Mouse (Mus musculus): ENCODE results near the gene Limd1. TPM values are rescaled to one million over a fixed set of nuclear protein-coding genes. Genes with fewer than 3 reads are reported as not detected.

Gene Limd1
- polyA plus RNA-seq, 1 experiment from 2014 or later = 51.5 TPM

DNA sequence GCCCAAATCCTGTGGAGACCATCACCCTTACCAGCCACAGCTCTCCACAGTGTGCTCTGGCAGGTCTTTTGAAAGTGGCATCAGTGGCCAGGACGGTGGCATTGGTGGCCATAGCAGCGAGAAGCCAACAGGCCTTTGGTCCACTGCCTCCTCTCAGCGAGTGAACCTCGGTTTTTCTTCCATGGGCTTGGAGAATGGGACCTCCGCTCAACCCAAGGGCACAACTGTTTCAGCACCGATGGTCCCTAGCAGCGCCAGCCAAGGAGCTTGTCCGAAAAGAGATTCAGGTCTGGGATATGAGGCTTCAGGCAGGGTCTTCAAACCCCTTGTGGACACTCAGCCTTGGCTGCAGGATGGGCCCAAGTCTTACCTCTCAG, 1.4 kb downstream of the Limd1 start:
- ATAC-seq = no peak
- no peaks in the 10 kb centered on the region for H3K9me3 ChIP-seq (ENCODE audit: control insufficient read depth, low read length)
- H3K36me3 ChIP-seq (ENCODE audit: control insufficient read depth, insufficient read depth, low read length) = 0 out of 2 replicates have a peak, but pooled peaks cover 3% of the 10 kb centered on the region
- no peaks in the 10 kb centered on the region for H3K27me3 ChIP-seq (replicated peaks; ENCODE audit: control insufficient read depth, insufficient read depth, low read length)
- H3K4me1 ChIP-seq (ENCODE audit: control insufficient read depth, insufficient read depth, low read length) = peaks cover 52% of the 10 kb centered on the region
- H3K4me3 ChIP-seq (ENCODE audit: low read length) = peak overlapping the region; percentile 75
- WGBS = 80% methylated on average over 8 of the region's 8 CpGs
- peak overlapping the region; percentile 94 for H3K4me2 ChIP-seq (ENCODE audit: low read depth, low read length)
- peak overlapping the region; percentile 72 for H3K9ac ChIP-seq (ENCODE audit: low read depth, low read length)
- H3K27ac ChIP-seq (ENCODE audit: low read length) = no peak overlapping the region

DNA sequence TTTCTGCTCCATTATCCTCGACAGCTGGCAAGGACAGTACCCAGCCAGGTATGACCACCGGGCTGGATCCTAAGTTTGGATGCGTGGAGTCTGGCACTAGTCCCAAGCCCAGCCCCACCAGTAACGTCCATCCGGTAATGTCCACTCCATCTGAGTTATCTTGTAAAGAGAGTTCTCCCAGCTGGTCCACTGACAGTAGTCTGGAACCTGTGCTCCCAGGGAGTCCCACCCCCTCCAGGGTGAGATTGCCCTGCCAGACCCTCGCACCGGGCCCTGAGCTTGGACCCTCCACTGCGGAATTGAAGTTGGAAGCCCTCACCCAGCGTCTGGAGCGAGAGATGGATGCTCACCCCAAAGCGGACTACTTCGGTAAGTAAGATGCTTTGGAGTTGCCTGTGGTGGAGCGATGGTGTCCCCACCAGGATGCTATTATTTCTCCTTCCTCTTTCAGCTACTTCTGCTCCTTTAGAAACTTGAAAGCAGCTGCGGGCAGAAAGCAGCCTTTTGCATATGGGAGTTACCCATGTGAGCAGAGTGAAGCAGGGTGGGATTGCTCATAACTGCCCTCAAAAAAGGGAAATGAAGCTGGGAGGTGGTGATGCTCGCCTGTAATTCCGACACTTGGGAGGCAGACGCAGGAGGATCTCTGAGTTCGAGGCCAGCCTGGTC, 1.9 kb downstream of the Limd1 start:
- H3K9ac ChIP-seq (ENCODE audit: low read depth, low read length) = peak overlapping the region; percentile 72
- ATAC-seq = no peak
- 57% methylated on average over 18 of the region's 18 CpGs for WGBS

DNA sequence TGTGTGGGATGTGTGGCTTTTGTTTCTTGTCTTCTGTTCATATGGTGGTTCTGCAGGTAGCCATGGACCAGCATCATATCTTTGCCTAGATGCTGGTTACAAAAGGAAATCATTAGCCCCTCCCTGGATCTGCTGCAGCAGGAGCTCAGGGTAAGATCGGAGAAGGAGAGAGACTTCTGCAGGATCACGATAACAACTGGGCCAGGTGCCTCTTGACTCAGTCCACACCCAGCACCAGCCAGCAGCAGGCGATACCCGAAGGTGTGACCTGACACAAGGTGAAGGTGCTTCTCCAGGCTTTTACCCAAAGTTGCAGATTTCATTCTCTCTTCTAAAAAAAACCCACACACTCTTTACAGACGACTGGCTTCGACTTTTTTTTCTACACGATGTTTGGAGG, 2.6 kb downstream of the Limd1 start:
- Histone ChIP-seq H3K27me3 (replicated peaks; ENCODE audit: control insufficient read depth, insufficient read depth, low read length) (no peaks in the 10 kb centered on the region), H3K27ac (ENCODE audit: low read length) (no peak overlapping the region), H3K4me3 (ENCODE audit: low read length) (peak overlapping the region; percentile 75), H3K9me3 (ENCODE audit: control insufficient read depth, low read length) (no peaks in the 10 kb centered on the region), H3K4me2 (ENCODE audit: low read depth, low read length) (peak overlapping the region; percentile 94), H3K9ac (ENCODE audit: low read depth, low read length) (peak overlapping the region; percentile 72), H3K4me1 (ENCODE audit: control insufficient read depth, insufficient read depth, low read length) (peaks cover 56% of the 10 kb centered on the region), H3K36me3 (ENCODE audit: control insufficient read depth, insufficient read depth, low read length) (0 out of 2 replicates have a peak, but pooled peaks cover 7% of the 10 kb centered on the region)
- no peak for ATAC-seq
- WGBS = 37% methylated on average over 7 of the region's 7 CpGs

More for the DNA sequence above, 1.9 kb downstream of the Limd1 start:
- H3K4me1 ChIP-seq (ENCODE audit: control insufficient read depth, insufficient read depth, low read length) = peaks cover 52% of the 10 kb centered on the region
- H3K27ac ChIP-seq (ENCODE audit: low read length) = no peak overlapping the region
- no peaks in the 10 kb centered on the region for H3K9me3 ChIP-seq (ENCODE audit: control insufficient read depth, low read length)
- peak overlapping the region; percentile 94 for H3K4me2 ChIP-seq (ENCODE audit: low read depth, low read length)
- H3K27me3 ChIP-seq (replicated peaks; ENCODE audit: control insufficient read depth, insufficient read depth, low read length) = no peaks in the 10 kb centered on the region
- H3K36me3 ChIP-seq (ENCODE audit: control insufficient read depth, insufficient read depth, low read length) = 0 out of 2 replicates have a peak, but pooled peaks cover 3% of the 10 kb centered on the region
- H3K4me3 ChIP-seq (ENCODE audit: low read length) = peak overlapping the region; percentile 75

DNA sequence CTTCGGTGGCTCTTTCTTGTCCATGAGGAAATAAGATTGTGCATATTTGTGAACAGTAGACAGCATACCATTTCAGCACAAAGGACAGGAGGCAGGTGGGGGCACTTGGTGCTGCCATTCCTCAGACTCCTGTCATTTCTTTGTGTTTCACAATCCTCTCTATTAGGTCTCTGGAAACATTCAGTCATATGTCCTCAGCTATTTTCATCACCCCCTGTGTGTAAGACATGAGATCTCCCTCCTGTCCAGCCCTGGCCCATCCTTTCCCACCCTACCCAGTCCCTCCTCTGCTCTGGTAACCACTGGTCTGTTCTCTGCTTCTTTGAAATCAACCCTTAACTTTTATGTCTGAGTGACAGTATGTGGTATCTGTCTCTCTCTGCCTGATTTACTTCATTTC, 5.1 kb downstream of the Limd1 start:
- no peak overlapping the region for H3K4me2 ChIP-seq (ENCODE audit: low read depth, low read length)
- peaks cover 62% of the 10 kb centered on the region for H3K4me1 ChIP-seq (ENCODE audit: control insufficient read depth, insufficient read depth, low read length)
- no peak overlapping the region for H3K4me3 ChIP-seq (ENCODE audit: low read length)
- ATAC-seq = no peak
- no peaks in the 10 kb centered on the region for H3K9me3 ChIP-seq (ENCODE audit: control insufficient read depth, low read length)
- peaks cover 9% of the 10 kb centered on the region; the same call in 1 of the 2 replicates for H3K36me3 ChIP-seq (ENCODE audit: control insufficient read depth, insufficient read depth, low read length)
- H3K9ac ChIP-seq (ENCODE audit: low read depth, low read length) = no peak overlapping the region
- H3K27ac ChIP-seq (ENCODE audit: low read length) = no peak overlapping the region
- WGBS = 87% methylated on average over 1 of the region's 1 CpGs
- no peaks in the 10 kb centered on the region for H3K27me3 ChIP-seq (replicated peaks; ENCODE audit: control insufficient read depth, insufficient read depth, low read length)

DNA sequence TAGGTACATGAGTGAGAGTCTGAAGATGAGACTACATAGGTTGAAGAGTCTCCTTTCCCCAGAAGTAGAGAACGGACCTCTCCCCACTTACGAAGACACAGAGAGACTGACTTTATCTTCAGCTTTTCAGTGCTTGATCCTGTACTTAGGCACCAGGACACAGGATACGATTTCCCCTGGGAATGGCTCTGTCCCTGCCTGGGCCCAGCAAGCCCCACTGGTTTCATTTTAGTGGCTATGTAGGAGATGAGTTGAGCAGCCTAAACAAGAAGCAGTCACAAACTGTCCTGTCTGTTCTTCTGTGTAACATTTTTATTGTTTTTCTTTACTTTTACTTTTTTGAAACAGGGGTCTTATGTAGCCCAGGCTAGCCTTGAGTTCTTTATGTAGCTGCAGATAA, 6.3 kb downstream of the Limd1 start:
- 91% methylated on average over 3 of the region's 3 CpGs for WGBS
- no peak overlapping the region for H3K9ac ChIP-seq (ENCODE audit: low read depth, low read length)
- no peaks in the 10 kb centered on the region for H3K9me3 ChIP-seq (ENCODE audit: control insufficient read depth, low read length)
- no peak overlapping the region for H3K4me3 ChIP-seq (ENCODE audit: low read length)
- H3K27ac ChIP-seq (ENCODE audit: low read length) = no peak overlapping the region
- ATAC-seq = no peak
- no peak overlapping the region for H3K4me2 ChIP-seq (ENCODE audit: low read depth, low read length)
- peaks cover 9% of the 10 kb centered on the region; the same call in 1 of the 2 replicates for H3K36me3 ChIP-seq (ENCODE audit: control insufficient read depth, insufficient read depth, low read length)
- no peaks in the 10 kb centered on the region for H3K27me3 ChIP-seq (replicated peaks; ENCODE audit: control insufficient read depth, insufficient read depth, low read length)
- H3K4me1 ChIP-seq (ENCODE audit: control insufficient read depth, insufficient read depth, low read length) = peaks cover 60% of the 10 kb centered on the region

DNA sequence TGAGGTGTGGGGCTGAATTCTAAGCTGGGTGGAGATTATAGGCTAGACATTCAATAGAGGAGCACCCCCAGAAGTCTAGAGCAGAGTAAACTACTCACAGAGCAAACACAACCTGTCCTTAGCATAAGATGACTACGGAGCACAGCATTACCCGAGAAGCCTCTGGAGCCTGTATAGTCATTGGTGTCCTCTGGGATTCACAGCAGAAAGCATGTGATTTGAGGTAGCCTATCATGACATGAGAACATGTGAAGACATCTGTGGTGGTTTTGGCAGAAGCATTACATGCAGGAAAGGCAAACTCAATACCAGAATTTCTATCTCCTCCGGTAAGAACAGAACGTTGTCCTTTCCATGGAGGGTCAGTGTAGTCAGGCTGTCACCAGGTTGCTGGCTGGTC, 7.1 kb downstream of the Limd1 start:
- Histone ChIP-seq H3K9ac (ENCODE audit: low read depth, low read length) (no peak overlapping the region), H3K4me2 (ENCODE audit: low read depth, low read length) (no peak overlapping the region), H3K9me3 (ENCODE audit: control insufficient read depth, low read length) (no peaks in the 10 kb centered on the region), H3K4me1 (ENCODE audit: control insufficient read depth, insufficient read depth, low read length) (peaks cover 60% of the 10 kb centered on the region), H3K27ac (ENCODE audit: low read length) (no peak overlapping the region), H3K4me3 (ENCODE audit: low read length) (no peak overlapping the region), H3K27me3 (replicated peaks; ENCODE audit: control insufficient read depth, insufficient read depth, low read length) (no peaks in the 10 kb centered on the region), H3K36me3 (ENCODE audit: control insufficient read depth, insufficient read depth, low read length) (peaks cover 9% of the 10 kb centered on the region; the same call in 1 of the 2 replicates)
- 84% methylated on average over 4 of the region's 4 CpGs for WGBS
- no peak for ATAC-seq

DNA sequence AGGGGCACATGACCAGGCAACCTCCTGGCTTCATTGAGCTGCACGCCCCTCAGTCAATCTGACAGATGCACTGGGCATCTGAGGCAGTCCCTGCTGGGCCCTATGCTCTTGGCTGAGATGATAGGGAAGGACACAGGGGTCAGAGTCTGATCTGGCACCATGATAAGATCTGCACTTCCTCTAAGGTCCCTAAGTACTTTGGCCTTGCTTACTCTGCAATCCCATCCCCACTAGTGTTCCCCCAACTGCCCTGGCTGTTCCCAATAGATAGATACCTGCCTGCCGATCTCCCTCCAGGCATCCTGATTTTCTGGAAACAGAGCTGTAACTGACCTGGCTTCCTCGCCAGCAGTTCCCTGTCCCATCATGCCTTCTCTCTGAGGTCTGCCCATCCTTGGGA, 8.1 kb downstream of the Limd1 start:
- H3K4me3 ChIP-seq (ENCODE audit: low read length) = no peak overlapping the region
- H3K9ac ChIP-seq (ENCODE audit: low read depth, low read length) = no peak overlapping the region; the same call in 1 of the 2 replicates
- peaks cover 59% of the 10 kb centered on the region for H3K4me1 ChIP-seq (ENCODE audit: control insufficient read depth, insufficient read depth, low read length)
- no peak overlapping the region for H3K4me2 ChIP-seq (ENCODE audit: low read depth, low read length)
- H3K36me3 ChIP-seq (ENCODE audit: control insufficient read depth, insufficient read depth, low read length) = peaks cover 9% of the 10 kb centered on the region; the same call in 1 of the 2 replicates
- no peaks in the 10 kb centered on the region for H3K27me3 ChIP-seq (replicated peaks; ENCODE audit: control insufficient read depth, insufficient read depth, low read length)
- WGBS = 64% methylated on average over 3 of the region's 3 CpGs
- no peak overlapping the region for H3K27ac ChIP-seq (ENCODE audit: low read length)
- peak; percentile 49 for ATAC-seq
- no peaks in the 10 kb centered on the region for H3K9me3 ChIP-seq (ENCODE audit: control insufficient read depth, low read length)

DNA sequence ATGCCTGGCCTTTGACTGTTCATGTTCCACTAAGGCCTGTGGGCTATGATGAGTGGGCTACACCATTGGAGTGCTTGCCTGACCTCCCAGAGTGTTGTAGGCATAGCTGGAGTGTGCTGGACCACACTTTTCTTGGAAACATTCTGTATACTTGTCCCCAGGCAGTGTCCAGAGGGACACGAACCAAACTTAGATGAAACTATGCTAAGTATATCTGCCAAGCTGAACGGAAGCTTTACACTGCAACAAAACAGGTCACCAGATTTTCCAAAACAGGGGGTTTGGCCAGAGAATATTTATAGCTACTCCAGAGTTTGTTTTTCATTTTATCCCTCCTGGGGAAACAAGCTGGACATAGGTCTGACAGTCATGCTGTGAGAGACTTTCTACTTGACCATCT, 10.6 kb downstream of the Limd1 start:
- no peak overlapping the region for H3K27ac ChIP-seq (ENCODE audit: low read length)
- no peaks in the 10 kb centered on the region for H3K9me3 ChIP-seq (ENCODE audit: control insufficient read depth, low read length)
- H3K9ac ChIP-seq (ENCODE audit: low read depth, low read length) = no peak overlapping the region
- peaks cover 8% of the 10 kb centered on the region; the same call in 1 of the 2 replicates for H3K36me3 ChIP-seq (ENCODE audit: control insufficient read depth, insufficient read depth, low read length)
- no peak overlapping the region for H3K4me2 ChIP-seq (ENCODE audit: low read depth, low read length)
- no peak for ATAC-seq
- 72% methylated on average over 2 of the region's 2 CpGs for WGBS
- H3K4me1 ChIP-seq (ENCODE audit: control insufficient read depth, insufficient read depth, low read length) = peaks cover 49% of the 10 kb centered on the region
- no peaks in the 10 kb centered on the region for H3K27me3 ChIP-seq (replicated peaks; ENCODE audit: control insufficient read depth, insufficient read depth, low read length)
- H3K4me3 ChIP-seq (ENCODE audit: low read length) = no peak overlapping the region

DNA sequence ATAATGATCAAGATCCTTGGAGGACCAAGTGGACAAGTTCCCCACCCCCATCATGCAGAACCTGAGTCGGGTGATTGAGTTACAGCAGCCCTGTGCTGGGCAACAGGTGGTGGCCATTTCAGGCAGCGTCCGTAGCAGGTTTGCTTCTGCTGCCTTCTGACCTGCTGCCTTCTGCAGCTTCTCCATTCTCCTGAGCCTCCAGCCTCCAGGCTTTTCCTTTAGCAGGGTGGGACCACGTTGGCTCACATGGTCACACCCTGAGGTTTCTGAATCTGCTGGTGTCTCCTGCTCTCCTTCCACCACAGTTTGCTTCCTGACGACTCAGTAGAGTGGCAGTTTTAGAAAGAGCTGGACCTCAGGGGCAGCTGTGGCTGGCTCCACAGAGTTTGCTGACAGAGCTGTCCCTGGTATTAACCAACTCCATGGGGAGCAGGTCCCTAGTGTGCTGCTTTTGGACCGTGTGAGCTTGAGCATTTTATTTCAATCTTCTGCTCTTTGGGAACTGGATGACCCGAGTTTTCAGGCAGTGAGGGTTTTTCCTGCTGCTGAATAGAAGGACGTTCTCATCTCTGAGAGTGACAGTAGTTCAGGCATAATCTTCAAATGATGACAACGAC, 11.3 kb downstream of the Limd1 start:
- Histone ChIP-seq H3K27ac (ENCODE audit: low read length) (0 out of 2 replicates have a peak overlapping the region, but pooled peaks have one; percentile 4), H3K36me3 (ENCODE audit: control insufficient read depth, insufficient read depth, low read length) (peaks cover 6% of the 10 kb centered on the region; the same call in 1 of the 2 replicates), H3K4me1 (ENCODE audit: control insufficient read depth, insufficient read depth, low read length) (peaks cover 46% of the 10 kb centered on the region), H3K27me3 (replicated peaks; ENCODE audit: control insufficient read depth, insufficient read depth, low read length) (no peaks in the 10 kb centered on the region), H3K4me3 (ENCODE audit: low read length) (no peak overlapping the region), H3K4me2 (ENCODE audit: low read depth, low read length) (no peak overlapping the region), H3K9me3 (ENCODE audit: control insufficient read depth, low read length) (no peaks in the 10 kb centered on the region), H3K9ac (ENCODE audit: low read depth, low read length) (no peak overlapping the region)
- WGBS = 67% methylated on average over 9 of the region's 9 CpGs
- ATAC-seq = no peak
